Mouse (Mus musculus) cerebellum, postnatal 14 days (tissue): Measurements from ENCODE around the gene Rps28.
A peak's percentile ranks its signal among the peaks of the same experiment; 100 is the strongest.

Experiments used
- DNase-seq, 2 experiments: peaks; one replicate each; pipeline ENCODE4 v3.0.0; 2021; ENCODE audit warnings: mixed read lengths in 2 of 2

Gene Rps28

DNA sequence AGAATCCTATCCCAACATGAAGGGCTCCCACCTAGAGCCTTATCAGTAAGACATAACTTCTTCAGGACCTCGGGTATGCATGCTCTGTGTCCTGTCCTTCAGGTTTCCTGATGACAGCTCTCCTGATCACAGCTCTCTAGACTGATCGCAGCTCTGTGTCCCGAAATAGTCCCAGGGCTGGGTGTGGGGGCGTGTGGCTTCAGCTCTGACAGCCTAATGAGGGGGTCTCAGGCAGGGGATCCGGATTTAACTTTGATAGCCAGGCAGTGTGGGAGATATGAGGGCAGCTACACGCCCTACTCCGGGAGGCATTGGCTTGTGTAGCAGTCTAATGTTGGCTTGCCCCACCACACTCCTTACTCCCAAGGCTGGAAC, 13.2 kb downstream of the Rps28 start:
- no peak for DNase-seq

DNA sequence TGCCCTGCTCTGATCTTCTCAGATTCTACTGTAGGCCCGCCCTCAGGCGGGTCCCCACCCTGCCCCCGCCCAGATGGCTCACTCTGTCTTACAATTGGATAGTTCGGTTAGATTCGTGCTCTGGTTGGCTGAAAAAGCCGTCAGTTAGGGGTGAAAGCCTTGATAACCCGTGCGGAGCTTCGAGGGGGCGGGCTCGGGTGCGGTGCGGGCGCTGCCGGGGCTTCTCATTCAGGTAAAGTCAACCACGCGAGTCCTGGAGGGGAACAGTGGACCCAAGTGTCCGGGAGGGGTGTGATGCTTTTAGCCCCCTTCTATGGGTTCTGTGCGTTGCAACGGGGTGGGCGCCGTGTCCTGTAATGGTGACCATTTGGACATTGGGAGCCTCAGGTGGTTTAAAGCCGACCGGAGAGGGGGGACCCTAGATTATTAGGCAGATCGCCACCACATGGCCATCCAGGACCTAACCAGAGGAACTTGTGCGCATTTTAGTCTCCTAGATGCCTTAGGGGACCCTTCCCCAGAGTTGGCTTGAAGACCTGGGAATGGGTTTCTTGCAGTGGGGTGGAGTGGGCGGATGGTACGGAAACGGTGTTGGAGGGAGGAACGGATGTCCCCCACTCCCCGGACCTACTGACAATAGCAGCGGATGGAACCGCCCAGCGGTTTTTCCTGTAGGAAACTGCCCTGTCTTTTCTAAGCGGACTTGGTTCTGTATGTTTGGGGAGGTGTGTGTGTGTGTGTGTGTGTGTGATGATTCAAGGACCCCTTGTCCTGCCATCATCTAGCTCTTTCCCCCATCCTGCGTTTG, 13.8 kb downstream of the Rps28 start, which contains the start of gene Kank3:
Kank3 (plus strand) TSS at position 186 of the 808 bp plus-strand sequence.
- peak; percentile 95 to 97 for DNase-seq

DNA sequence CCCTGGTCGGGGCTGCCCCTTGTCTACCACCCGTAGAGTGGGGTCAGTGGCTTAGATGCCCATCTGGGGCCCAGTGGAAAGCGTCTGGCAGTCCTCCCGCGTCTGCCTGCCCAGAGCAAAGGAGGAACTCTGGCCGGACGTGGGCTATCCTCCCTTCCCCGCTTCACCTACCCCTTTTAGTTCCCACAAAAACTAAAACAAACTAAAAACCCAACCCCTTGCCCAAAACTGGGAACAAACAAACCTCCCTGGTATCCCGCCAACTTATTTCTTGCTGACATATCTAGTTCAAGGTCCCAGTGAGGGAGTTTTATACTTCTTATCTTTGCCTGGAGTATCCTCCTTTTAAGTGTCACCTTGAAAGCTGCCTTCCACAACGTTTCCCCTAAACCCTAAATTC, 16.2 kb downstream of the Rps28 start:
- DNase-seq: no peak

DNA sequence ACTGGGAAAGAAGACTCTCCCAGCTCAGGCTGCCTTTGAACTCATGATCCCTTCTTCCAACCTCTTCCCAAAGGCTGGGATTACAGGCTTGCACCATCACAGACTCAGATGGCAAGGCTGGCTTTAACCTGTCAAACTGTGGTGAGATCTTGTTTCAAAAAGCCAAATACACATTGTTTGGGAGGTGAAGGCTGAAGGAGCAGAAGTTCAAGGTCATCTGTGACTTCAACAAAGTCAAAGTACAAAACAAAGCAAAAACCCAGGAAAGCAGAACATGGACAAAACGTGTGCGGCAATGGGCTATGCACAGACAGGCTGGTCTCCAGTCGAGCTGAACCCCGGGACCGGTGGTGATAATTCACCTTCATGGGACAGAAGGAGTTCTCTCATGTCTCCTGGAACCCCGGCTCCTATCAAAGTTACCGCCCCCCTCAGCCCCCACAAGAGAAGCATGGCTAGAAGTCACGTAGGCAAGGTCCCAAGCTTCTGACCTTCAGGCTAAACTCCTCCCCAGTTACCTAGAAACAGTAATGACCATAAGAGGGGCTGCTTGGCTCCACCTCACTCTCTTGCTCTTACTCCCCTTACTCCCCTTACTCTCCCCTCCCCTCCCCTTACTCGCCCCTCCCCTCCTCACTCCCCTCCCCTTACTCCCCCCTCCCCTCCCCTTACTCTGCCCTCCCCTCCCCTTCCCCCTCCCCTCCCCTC, 17.0 kb downstream of the Rps28 start:
- no peak for DNase-seq

DNA sequence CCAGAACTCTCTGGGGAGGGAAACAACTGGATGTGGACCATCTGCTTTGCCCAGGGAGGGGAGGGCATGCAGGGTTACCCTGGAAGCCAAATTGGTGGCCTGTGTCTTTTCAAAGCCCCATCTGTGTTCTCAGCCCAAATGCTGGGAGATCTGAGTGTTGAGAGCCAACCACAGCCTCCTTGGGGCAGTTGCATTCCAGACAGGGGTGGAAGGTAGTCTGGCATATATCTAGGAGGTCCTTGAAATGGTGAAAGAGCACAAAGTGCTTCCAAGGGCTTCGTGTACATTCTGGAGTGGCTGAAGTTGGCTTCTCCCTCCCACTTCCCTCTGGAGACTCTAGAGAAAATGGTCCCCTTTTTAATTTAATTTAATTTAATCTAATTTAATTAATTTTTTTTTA, 19.6 kb downstream of the Rps28 start:
- DNase-seq: no peak

DNA sequence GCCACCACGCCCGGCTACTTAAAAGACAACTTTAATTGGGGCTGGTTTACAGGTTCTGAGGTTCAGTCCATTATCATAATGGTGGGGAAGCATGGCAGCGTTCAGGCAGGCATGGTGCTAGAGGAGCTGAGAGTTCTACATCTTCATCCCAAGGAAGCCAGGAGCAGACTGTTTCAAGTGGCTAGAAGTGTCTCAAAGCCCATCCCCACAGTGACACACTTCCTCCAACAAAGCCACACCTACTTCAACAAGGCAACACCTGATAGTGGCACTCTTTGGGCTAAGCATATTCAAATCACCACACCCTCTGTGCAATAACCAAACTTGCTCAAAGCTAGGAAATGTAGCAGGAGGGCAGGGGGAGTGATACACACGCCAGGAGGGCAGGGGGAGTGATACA, 20.2 kb downstream of the Rps28 start:
- no peak for DNase-seq

DNA sequence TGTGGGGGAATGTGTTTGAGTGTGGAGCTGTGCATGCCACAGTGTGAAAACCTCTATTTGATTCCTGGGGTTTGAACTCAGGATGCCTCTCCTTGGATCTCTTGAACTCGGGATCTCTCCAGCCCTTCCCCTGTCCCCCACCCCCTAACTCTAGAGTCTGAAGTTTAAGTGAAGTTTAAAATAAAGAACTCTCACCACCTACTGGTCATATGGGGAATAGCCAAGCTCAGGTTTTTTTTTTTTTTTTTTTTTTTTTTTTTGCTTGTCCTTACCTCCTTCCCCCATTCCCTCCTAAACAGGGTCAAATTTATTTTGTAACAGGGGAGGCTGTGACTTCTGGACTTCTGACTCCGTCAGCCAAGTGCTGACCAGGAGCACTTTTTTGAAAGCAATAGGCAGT, 22.1 kb downstream of the Rps28 start:
- no peak for DNase-seq

DNA sequence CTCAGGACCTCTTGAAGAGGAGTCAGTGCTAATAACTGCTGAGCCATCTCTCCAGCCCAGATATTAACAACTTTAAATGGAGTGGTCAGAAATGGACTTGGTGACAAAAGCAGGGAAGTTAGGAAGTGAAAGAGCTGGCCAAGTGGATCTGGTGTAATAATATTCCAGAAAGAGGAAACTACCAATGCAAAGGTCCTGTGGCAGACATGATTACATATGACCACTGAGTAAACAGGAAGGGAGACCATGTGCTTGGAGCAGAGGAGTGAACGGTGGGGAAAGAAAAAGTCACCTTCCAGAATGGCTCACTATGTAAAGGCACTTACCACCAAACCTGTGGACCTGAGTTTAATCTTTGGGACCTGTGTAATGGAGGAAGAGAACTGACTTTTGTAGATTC, 25.1 kb downstream of the Rps28 start:
- DNase-seq: no peak

DNA sequence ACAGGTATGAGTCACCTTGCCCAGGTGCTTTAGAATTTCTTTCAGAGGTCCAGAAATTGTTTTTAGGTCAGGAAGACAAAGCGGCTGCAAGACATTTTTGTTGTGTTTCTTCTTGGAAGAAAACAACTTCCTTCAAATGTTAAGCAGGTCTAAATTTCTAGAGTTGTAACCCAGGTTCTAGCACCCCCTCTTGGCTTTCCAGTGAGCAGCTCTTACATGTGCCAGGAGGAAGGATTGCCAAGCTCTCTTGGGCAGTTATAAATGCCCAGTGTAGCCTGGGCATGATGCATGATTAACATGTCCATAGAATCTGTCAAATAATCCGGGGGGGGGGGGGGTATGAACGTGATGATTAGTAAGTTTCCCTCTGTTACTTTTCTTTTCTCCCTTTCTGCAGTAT, 26.1 kb downstream of the Rps28 start:
- DNase-seq: no peak

DNA sequence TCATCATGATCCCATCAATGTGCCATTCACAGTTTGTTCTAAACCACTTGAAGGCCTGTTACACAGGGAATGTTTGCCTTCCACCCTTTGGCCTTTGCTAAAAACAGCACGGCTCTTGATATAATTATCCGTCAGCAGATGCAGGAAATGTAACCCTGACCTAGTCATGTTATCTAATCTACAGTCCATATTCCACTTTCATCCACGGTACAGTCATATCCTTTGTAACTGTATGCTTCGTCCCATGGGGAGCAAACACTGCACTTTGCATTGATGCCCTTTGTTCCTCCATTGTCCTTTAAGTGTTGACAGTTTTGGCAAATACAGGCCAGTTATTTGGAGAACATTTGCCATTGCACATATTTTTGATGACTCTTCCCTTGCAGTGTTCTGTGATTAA, 35.6 kb downstream of the Rps28 start:
- no peak for DNase-seq

DNA sequence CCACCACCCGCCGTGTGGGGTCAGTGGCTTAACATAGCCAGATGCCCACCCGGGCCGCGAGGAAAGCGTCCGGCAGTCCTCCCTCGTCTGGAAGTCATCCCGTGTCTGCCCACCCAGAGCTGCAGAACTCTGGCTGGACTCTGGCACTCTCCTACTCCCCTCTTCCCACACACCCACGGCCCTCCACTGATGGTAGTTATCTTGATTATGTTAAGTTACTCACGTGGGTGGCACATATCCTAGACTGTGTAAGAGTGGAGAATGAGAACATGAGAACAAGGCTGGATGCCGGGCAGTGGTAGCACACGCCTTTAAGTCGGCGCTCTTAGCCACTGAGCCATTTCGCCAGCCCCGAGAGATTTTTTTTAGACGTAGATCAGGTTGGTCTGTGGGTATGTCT, 38.0 kb downstream of the Rps28 start:
- DNase-seq: no peak

DNA sequence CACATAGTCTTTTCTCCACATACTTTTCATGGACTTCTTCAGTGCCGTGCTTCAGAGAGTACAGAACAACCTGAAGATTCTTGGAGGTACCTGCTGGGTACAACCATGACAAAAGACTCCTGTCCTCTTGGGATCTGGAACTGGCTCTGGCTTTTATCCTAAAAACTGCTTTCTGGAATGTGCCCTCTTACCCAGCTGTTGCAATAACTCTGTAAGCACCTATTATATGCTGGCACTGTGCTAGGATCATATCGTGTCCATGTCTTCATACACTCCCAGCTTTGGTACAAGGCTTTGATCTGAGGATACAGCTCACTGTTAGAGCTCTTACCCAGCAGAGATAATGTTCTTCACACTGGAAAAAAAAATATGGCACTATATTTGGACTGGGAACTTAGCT, 39.4 kb downstream of the Rps28 start:
- no peak for DNase-seq

DNA sequence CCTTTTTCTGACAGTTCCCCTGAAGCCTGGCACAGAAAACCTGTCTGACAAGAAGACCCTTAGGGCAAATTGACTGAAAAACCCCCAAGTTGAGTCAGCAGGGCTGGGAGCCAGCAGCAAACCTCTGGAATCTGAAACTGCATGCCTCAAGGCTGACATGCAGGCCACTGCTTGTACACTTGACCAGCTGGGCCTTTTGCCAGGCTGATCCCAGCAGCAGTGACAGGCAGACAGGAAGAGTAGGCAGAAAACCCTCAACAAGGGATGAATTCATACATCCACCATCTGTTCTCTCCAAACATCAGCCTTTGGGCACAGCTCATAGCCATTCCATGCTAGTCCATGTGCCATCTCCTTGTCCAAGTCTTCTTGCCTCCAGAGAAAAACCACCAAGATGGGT, 41.0 kb downstream of the Rps28 start:
- DNase-seq: peak in 1 of 2 experiments; percentile 34

DNA sequence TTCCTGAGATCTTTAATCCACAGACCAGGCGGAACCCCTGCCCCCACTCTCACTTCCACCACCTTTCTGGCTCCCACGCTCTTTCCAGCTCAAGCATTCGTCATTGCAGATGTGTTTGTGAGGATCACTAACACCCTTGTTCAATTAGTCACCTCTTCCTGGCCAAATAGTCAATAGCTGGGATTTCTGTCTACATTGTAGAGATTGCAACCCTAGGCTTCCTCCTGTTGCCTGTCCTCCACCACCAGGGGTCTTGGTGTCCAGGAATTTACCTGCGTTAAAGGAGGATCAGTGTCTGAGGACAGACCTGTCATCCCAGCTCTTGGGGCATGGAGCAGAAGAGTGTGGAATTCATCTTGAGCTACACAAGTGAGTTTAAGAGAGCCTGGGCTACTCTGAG, 42.3 kb downstream of the Rps28 start:
- no peak for DNase-seq

DNA sequence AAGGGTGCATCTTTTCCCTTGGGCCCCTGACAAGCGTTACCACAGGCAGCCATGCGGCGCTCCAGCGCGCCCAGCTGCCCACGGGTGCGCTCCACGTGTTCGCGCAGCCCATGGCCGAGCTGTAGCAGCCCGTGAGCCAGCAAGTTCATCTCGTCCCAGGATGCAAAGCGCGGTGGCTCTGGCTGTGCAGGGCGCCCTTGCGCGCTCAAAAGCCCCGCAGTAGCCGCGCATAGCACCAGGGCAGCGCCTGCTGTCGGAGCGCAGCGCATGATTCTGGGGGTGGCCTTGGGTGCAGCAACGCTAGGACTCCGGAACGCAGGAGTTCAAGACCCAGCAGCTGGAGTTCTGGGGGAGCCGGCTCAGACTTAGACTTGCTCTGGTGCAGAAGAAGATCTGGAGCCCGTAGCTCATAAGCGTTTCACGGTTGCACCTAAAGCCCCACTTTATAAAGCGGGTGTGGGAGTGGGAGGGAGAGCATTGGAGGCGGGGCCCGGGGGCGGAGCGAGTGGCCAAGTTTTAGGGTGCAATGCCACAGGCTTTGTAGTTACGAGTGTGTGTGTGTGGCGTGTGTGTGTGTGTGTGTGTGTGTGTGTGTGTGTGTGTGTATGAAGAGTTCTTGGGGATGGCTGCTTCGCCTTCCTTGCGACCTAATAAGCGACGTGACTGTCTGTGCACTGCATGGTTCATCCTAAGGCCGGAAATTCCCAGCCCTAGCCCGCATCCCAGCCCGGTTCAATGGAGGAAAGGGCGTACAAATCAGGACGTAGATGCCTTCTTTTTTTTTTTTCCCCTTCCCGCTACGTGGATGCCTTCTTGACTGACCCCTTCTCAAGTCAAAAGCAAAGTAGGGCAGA, 43.0 kb downstream of the Rps28 start, which contains the start of gene Angptl4:
Angptl4 (minus strand) TSS at position 707 of the 854 bp plus-strand sequence.
- DNase-seq: peak; percentile 22 to 23

DNA sequence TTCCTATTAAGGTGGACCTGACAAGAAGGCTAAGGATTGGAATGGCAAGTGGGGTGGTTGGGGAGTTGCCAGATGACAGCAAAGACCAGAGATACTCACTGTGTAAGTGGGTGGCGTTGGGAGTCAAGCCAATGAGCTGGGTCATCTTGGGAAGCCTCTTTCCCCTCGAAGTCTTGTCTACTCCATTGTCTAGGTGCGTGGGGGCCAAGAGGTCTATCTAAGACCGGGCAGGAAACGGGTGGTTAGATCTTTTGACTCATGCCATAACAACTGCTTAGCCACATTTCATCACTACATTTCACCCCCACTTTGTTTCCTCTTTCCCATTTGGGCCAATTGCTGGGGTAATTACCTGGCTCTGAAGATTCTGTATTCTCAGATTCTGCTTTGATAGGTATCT, 43.9 kb downstream of the Rps28 start:
- no peak for DNase-seq

DNA sequence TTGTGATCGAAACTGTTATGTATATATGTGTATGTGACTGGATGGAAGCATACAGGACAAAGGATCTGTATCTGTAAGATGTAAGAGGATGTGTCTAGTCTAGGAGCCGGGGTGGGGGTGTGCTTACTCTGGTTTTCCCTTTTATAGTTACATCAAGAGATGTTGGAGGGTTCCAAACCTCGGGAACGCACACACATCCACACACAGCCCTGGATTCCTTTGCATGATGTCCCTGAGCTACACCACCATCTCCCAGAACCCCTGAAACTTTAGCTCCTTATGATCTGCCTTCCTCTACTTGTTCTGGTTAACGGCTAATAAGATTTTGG, 44.4 kb downstream of the Rps28 start:
- DNase-seq: no peak

DNA sequence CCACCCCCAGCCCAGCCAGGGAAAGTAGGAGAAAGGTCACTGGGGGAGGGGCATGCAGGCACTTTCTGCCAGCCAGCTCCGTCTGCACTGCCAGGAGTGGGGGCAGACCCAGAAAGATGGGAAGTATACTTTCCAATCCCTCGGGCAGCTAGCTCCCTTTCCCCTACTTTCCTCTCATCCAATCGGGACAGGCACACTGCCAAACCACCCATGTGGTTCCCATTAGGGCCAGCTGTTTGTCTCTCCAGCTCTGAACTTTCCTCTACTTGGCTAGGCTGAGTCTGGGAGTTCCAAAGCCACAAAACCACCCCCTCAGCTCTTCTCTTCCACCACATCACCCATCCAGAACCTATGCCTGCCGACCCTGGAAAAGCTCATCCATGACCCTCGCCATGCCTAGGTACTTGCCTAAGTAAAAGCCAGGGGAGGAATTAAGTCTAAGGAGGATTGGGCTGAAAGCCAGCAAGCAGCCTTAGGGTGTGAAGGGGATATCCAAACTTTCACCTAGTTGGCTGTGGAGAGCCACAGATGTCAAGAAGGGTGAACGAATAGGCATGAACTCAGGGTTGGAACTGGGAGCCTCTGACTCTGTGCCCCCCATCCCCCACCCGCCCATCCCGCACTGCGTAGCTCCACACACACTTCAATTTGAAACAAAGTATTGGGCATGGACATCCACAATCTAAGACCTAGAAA, 44.9 kb downstream of the Rps28 start:
- DNase-seq: peak; percentile 59 to 79

DNA sequence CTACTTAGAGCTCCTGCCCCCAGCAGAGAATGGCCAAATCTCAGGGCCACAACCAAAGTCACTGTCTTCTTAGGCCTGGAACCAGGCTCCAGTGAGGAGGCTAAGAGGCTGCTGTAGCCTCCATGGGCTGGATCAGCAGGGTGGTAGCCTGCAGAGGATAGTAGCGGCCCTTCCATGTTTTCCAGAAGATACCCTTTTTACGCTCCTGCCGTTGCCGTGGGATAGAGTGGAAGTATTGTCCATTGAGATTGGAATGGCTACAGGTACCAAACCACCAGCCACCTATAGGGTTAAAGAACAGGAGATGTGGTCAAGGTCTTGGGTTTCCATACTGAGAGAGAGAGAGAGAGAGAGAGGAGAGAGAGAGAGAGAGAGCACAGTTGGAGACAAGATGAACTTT, 49.1 kb downstream of the Rps28 start:
- DNase-seq: no peak

DNA sequence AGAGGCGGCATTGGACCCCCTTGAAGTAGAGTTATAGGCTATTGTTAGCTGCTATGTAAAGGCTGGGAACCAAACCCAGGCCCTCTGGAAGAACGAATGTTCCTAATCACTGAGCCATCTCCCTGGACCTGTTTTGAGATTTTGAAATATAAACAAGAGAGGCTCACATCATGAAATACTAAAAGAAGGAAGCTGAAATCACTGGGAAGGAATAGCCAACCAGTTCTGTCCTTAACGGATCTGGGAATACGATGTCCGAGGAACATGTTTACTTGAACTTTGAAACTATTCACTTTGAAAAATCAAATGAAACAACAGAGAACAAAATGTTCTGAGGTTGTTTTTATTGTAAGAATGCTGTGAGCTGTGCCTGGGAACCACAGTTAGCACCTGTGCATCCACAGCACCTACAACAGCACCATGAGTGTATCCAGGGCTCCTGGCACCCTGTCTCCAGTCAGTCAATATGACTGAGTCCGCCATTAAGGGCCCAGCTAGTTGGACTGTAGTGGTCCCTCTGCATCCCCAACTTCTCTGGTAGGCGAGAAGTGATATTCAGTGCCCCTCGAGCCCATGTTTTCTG, 49.7 kb downstream of the Rps28 start:
- DNase-seq: no peak

DNA sequence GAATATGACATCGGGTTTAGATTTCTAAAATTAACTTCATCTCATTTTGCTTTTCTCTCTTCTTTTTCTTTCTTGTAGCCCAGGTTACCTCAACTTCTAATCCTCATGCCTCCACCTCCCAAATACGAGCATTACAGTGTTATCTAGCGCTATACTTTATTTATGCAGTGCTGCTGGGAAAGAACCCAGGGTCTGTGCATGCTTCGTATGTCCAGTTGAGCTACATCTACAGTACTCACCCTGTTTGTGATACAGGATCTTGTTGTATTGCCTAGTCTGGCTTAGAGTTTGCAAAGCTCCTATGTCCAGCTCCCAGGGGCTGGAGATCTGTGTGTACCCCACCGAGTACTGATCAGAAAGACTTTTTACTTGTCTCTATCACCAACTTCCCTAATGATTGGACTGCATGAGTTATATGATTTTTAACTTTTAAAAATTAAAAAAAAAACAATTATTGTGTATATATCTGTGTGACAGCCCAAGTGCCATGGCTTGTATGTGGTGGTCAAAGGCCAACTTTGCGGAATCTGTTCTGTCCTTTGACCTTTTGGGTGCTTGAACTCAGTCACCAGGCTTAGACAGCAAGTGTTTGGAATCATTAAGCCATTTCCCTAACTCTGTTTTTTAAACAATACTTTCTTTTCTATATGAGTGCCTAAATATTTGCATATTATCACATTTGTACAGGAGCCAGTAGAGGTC, 50.3 kb downstream of the Rps28 start:
- no peak for DNase-seq

DNA sequence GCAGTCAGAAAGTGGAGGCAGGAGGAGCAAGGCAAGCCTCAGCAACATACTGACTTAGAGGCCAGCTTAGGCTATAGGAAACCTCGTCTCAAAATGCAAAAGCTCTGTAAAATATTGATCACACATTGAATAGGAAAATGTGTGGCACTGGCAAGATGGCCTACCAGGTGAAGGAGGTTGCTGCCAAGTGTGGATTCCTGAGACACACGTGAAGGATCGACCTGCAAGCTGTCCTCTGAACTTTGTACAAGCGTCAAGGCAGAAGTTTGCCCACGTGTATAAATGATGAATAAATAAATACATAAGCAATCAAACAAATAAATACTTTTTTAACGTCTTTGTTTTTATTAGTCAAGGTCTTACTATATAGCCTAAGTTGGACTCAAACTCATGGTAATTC, 50.9 kb downstream of the Rps28 start:
- no peak for DNase-seq
